Mouse (Mus musculus) megakaryocyte, embryonic 14.5 days (primary cell): ENCODE measurements at regions not wholly inside any gene's neighbourhood (a gene's known extent, or its start where the extent isn't known, plus 50 kb on each side); places are given as distances from the start of the nearest gene placed in this dataset.

Experiments
- FLI1 ChIP-seq: IDR thresholded peaks from 2 replicates; pipeline ENCODE4 v1.6.1; 2012; ENCODE audit warnings: low read length, inconsistent platforms, mixed read lengths
- GATA1 ChIP-seq: IDR thresholded peaks from 3 replicates; pipeline ENCODE4 v1.6.1; 2012; ENCODE audit warnings: mixed read lengths, low read length, inconsistent platforms, borderline replicate concordance

- TF ChIP-seq GATA1 (no peak), FLI1 (no peak)
These were observed 57.5 kb upstream of the Polg start for GRCm38 (mm10) chr7:79523696-79524095.
